Mouse (Mus musculus): Measurements from ENCODE around the gene 9330161L09Rik. TPM values are rescaled to one million over a fixed set of nuclear protein-coding genes. Genes with fewer than 3 reads are reported as not detected.
A peak's percentile ranks its signal among the peaks of the same experiment; 100 is the strongest.
"Not testable (repeated sequence)": the region's sequence is repeated elsewhere in the genome, so short reads cannot be mapped to it uniquely, and the experiment has no call there.

9330161L09Rik gene
- 2.3 and 3.2 TPM in 2 replicates for polyA plus RNA-seq (2012; rRNA removed)

GRCm38 (mm10) chr12:103407720-103408119 is at the start of gene 9330161L09Rik:
Gene 9330161L09Rik (minus strand): TSS chr12:103407820.
- 0 out of 2 replicates have a peak within 1 kb of the TSS, but pooled peaks have one; percentile 23 for H3K27ac ChIP-seq (ENCODE audit: insufficient read depth, low read length)
- DNase-seq, result no peak
- H3K4me1 ChIP-seq (ENCODE audit: control insufficient read depth, insufficient read depth, low read length), result peaks cover 14% of the 10 kb centered on the region
- 75% methylated on average over 4 of the region's 4 CpGs for WGBS
- TF ChIP-seq POLR2A (IDR thresholded peaks at IDR 0.05; ENCODE audit: borderline replicate concordance, insufficient read depth, low read length), result no peak
- no peak for TF ChIP-seq CTCF (IDR thresholded peaks at IDR 0.05; ENCODE audit: borderline replicate concordance, insufficient read depth, low read depth, low read length)
- no peaks in the 10 kb centered on the region for H3K27me3 ChIP-seq (ENCODE audit: control insufficient read depth, insufficient read depth, low read length)
- no peak within 1 kb of the TSS for H3K4me3 ChIP-seq (replicated peaks; ENCODE audit: insufficient read depth, low read depth, low read length)

GRCm38 (mm10) chr12:103457140-103457539 is 49.5 kb upstream of the 9330161L09Rik start, which contains the start of gene Ifi27l2b:
Gene Ifi27l2b (minus strand): TSS chr12:103457223.
- TF ChIP-seq CTCF (IDR thresholded peaks at IDR 0.05; ENCODE audit: borderline replicate concordance, insufficient read depth, low read depth, low read length), result no peak
- no peak within 1 kb of the TSS for H3K4me3 ChIP-seq (replicated peaks; ENCODE audit: insufficient read depth, low read depth, low read length)
- WGBS, result 73% methylated on average over 3 of the region's 3 CpGs
- H3K27me3 ChIP-seq (ENCODE audit: control insufficient read depth, insufficient read depth, low read length), result no peaks in the 10 kb centered on the region; the same call in 1 of the 2 replicates
- H3K27ac ChIP-seq (ENCODE audit: insufficient read depth, low read length), result no peak within 1 kb of the TSS
- no peak for DNase-seq
- no peaks in the 10 kb centered on the region; the same call in 1 of the 2 replicates for H3K4me1 ChIP-seq (ENCODE audit: control insufficient read depth, insufficient read depth, low read length)

GRCm38 (mm10) chr12:103456727-103457126 is 49.1 kb upstream of the 9330161L09Rik start:
- WGBS, result no CpG with 5 or more reads among the region's 1 CpGs
- H3K4me1 ChIP-seq (ENCODE audit: control insufficient read depth, insufficient read depth, low read length); H3K27ac ChIP-seq (ENCODE audit: insufficient read depth, low read length); H3K27me3 ChIP-seq (ENCODE audit: control insufficient read depth, insufficient read depth, low read length); H3K4me3 ChIP-seq (replicated peaks; ENCODE audit: insufficient read depth, low read depth, low read length); DNase-seq: not testable (repeated sequence)

DNA sequence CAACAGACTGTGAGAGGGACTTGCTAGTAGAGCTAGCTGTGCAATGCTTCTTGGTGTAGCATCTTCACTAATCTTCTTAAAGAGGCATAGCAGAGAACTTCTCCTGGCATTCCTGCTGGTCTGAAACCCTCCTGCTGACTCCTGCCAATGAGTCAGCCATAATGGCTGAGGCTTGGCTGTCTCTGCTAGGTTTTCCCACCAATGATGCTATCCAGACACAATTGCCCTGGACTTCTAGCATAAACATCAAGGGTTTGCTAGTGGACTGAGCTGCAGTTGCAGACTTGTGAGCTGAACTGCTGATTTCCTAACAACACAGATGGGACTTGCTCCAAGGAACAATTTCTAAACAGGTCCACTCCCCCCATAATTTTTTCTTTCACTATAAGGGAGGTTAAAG is 45.7 kb upstream of the 9330161L09Rik start:
- no peaks in the 10 kb centered on the region; the same call in 1 of the 2 replicates for H3K27me3 ChIP-seq (ENCODE audit: control insufficient read depth, insufficient read depth, low read length)
- no peak overlapping the region for H3K4me3 ChIP-seq (replicated peaks; ENCODE audit: insufficient read depth, low read depth, low read length)
- H3K27ac ChIP-seq (ENCODE audit: insufficient read depth, low read length), result no peak overlapping the region
- TF ChIP-seq CTCF (IDR thresholded peaks at IDR 0.05; ENCODE audit: borderline replicate concordance, insufficient read depth, low read depth, low read length) (no peak), POLR2A (IDR thresholded peaks at IDR 0.05; ENCODE audit: borderline replicate concordance, insufficient read depth, low read length) (no peak)
- no peak for DNase-seq
- H3K4me1 ChIP-seq (ENCODE audit: control insufficient read depth, insufficient read depth, low read length), result no peaks in the 10 kb centered on the region; the same call in 1 of the 2 replicates

DNA sequence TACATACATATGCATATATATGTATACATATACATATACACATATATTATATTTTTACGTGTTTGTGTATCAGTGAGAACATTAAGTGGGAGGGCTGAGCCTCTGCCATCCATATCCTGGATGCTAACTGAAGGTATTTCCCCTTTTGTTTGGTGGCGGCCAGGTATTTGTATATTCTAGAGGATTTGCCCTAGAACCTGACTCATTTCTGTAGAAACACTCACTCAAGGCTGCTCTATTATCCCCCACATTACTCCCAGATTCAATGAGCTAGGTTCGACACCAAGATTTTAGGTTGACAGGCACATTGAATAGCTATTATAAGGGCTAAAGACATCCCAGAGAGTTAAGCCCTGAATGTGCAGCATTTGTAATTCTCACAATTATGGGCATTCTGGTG is 37.4 kb upstream of the 9330161L09Rik start:
- Histone ChIP-seq H3K4me1 (ENCODE audit: control insufficient read depth, insufficient read depth, low read length) (no peaks in the 10 kb centered on the region), H3K4me3 (replicated peaks; ENCODE audit: insufficient read depth, low read depth, low read length) (no peak overlapping the region), H3K27me3 (ENCODE audit: control insufficient read depth, insufficient read depth, low read length) (no peaks in the 10 kb centered on the region), H3K27ac (ENCODE audit: insufficient read depth, low read length) (no peak overlapping the region)
- 82% methylated on average over 3 of the region's 3 CpGs for WGBS
- no peak for TF ChIP-seq CTCF (IDR thresholded peaks at IDR 0.05; ENCODE audit: borderline replicate concordance, insufficient read depth, low read depth, low read length)
- TF ChIP-seq POLR2A (IDR thresholded peaks at IDR 0.05; ENCODE audit: borderline replicate concordance, insufficient read depth, low read length), result no peak
- no peak for DNase-seq

DNA sequence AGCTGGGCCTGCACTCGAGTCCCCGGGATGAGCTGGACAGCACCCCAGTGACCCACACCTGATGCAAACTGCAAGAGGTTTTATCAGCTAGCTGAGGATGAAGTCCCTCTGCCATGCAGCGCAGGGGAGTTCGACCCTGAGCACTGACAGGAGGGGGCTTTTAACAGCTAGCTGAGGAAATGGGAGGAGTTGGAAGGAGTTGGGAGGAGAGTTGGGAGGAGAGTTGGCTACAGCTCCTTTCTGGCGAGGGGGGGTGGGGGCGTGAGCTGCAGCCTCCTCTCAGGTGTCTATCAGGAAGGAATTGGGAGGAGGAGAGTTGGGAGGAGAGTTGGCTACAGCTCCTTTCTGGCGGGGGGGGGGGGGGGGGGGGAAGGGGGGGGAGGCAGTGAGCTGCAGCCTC is 36.6 kb upstream of the 9330161L09Rik start:
- H3K27me3 ChIP-seq (ENCODE audit: control insufficient read depth, insufficient read depth, low read length); H3K4me1 ChIP-seq (ENCODE audit: control insufficient read depth, insufficient read depth, low read length); DNase-seq; H3K4me3 ChIP-seq (replicated peaks; ENCODE audit: insufficient read depth, low read depth, low read length); H3K27ac ChIP-seq (ENCODE audit: insufficient read depth, low read length): not testable (repeated sequence)
- 38% methylated on average over 7 of the region's 7 CpGs for WGBS

- no peaks in the 10 kb centered on the region for H3K4me1 ChIP-seq (ENCODE audit: control insufficient read depth, insufficient read depth, low read length)
- H3K4me3 ChIP-seq (replicated peaks; ENCODE audit: insufficient read depth, low read depth, low read length), result no peak within 1 kb of the TSS
- no peak for TF ChIP-seq POLR2A (IDR thresholded peaks at IDR 0.05; ENCODE audit: borderline replicate concordance, insufficient read depth, low read length)
- no peak for TF ChIP-seq CTCF (IDR thresholded peaks at IDR 0.05; ENCODE audit: borderline replicate concordance, insufficient read depth, low read depth, low read length)
- no peak within 1 kb of the TSS for H3K27ac ChIP-seq (ENCODE audit: insufficient read depth, low read length)
- DNase-seq, result no peak
- 54% methylated on average over 3 of the region's 3 CpGs for WGBS
- H3K27me3 ChIP-seq (ENCODE audit: control insufficient read depth, insufficient read depth, low read length), result no peaks in the 10 kb centered on the region
These were observed 35.9 kb upstream of the 9330161L09Rik start, which contains the start of gene Ifi27l2a for GRCm38 (mm10) chr12:103443524-103443923. Gene Ifi27l2a (minus strand): TSS chr12:103443680.

GRCm38 (mm10) chr12:103437601-103438000 is 30.0 kb upstream of the 9330161L09Rik start:
- TF ChIP-seq POLR2A (IDR thresholded peaks at IDR 0.05; ENCODE audit: borderline replicate concordance, insufficient read depth, low read length), result no peak
- no peak for TF ChIP-seq CTCF (IDR thresholded peaks at IDR 0.05; ENCODE audit: borderline replicate concordance, insufficient read depth, low read depth, low read length)
- no peak for DNase-seq
- no peaks in the 10 kb centered on the region for H3K27me3 ChIP-seq (ENCODE audit: control insufficient read depth, insufficient read depth, low read length)
- H3K4me3 ChIP-seq (replicated peaks; ENCODE audit: insufficient read depth, low read depth, low read length), result no peak overlapping the region
- 91% methylated on average over 1 of the region's 1 CpGs for WGBS
- no peaks in the 10 kb centered on the region for H3K4me1 ChIP-seq (ENCODE audit: control insufficient read depth, insufficient read depth, low read length)
- no peak overlapping the region for H3K27ac ChIP-seq (ENCODE audit: insufficient read depth, low read length)

- TF ChIP-seq POLR2A (IDR thresholded peaks at IDR 0.05; ENCODE audit: borderline replicate concordance, insufficient read depth, low read length) (no peak), CTCF (IDR thresholded peaks at IDR 0.05; ENCODE audit: borderline replicate concordance, insufficient read depth, low read depth, low read length) (no peak)
- H3K27me3 ChIP-seq (ENCODE audit: control insufficient read depth, insufficient read depth, low read length), result no peaks in the 10 kb centered on the region
- H3K4me1 ChIP-seq (ENCODE audit: control insufficient read depth, insufficient read depth, low read length), result no peaks in the 10 kb centered on the region
- DNase-seq, result no peak
- H3K4me3 ChIP-seq (replicated peaks; ENCODE audit: insufficient read depth, low read depth, low read length), result no peak overlapping the region
- no peak overlapping the region for H3K27ac ChIP-seq (ENCODE audit: insufficient read depth, low read length)
These were observed 27.2 kb upstream of the 9330161L09Rik start for GRCm38 (mm10) chr12:103434861-103435260.

Data from cerebellum, adult 2 months (tissue).